Mouse (Mus musculus): Measurements from ENCODE around the gene Iqca. TPM values are rescaled to one million over a fixed set of nuclear protein-coding genes. Genes with fewer than 3 reads are reported as not detected.

Gene Iqca
- total RNA-seq, 2 experiments from 2014 or later = not detected

DNA sequence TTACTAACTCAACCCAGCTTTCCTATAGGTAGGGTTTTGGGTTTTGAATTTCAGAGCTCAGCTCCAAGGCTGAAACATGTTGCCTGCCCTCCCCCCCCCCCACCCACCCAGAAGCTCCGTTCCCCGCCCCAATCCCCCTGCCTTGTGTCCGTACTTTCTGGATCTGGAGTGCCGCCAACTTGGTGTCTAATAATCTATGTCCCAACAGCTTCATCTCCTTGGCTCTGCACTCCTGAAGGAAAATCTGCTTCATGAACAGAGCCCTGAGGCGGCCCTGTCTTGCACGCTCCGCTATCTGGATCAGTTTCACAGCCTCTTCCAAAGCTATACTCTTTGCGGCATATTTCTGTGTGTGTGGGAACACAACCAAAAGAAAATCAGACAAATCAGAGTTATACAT is 13.5 kb downstream of the Iqca start:
- no peak for DNase-seq (ENCODE audit: low spot score)

DNA sequence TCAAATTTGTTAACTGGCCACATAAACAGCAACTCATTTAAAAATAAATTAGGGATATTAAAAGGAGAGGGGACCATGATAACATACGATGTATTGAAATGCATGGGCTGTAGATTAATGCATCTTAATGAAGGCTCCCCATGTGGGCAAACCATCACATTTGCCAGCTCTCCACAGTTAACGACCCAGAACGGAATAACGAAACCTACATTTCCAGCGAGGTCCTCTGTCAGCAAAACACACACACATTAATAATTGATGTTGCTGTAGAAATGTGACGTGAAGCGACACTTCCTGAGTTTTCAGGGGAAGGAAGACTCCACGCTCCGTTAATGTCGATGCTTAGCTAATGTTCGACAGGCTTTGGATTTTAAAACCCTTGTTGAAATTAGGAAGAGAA is 20.8 kb downstream of the Iqca start:
- DNase-seq (ENCODE audit: low spot score) = no peak

DNA sequence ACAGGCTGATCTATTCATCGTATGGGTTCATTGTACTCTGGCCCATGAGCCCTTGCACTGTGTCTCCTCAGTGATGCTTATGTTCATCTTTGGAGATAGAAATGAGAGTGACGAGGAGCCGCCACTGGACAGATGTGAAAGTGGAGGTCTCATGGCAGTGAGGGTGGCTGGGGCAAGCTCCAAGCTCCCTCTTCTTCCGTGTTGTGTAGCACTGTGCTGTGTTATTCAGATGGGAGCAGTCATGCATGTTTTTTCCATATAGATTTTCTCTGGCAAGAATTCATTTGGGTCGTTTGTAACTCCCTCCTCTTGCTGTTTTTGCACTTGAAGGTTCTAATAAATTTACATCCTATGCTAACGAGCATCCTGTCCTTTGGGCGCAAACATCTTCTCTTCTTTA is 21.2 kb downstream of the Iqca start:
- DNase-seq (ENCODE audit: low spot score) = no peak

DNA sequence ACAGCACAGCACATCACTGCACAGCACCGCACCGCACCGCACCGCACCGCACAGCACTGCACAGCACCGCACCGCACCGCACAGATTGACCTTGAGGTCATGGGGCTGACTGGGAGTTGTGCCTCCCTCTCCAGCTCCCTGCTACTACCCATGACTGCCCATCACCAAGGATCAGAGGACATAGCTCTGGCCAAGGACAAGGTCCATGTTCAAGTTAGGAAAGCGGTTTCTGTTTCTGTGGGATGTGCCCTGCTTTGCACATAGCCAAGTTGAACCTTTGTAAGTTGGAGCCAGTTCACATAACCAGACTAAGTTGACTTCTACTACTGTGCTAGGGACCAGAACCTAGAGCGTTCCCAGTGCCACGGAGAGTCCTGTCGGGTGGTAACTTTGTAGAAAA is 28.6 kb downstream of the Iqca start:
- no peak for DNase-seq (ENCODE audit: low spot score)

DNA sequence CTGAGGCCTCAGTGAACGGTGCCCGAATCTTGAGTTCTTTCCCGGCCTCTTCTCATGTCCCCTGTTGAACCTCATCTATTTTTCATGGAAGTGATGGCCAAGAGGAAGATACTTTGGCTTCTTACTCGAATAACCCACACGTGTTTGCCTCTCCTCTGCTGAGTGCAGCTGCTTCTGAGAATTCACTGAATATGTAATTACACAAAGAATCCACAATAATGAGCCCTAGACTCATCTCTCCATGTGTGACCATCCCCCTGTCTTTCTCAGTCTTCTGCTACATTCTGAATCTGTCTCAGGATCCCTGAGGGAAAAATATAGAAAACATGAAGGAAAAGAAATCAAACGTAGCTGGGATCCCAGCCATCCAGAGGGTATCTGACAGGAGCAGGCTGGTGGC is 32.5 kb downstream of the Iqca start:
- no peak for DNase-seq (ENCODE audit: low spot score)

DNA sequence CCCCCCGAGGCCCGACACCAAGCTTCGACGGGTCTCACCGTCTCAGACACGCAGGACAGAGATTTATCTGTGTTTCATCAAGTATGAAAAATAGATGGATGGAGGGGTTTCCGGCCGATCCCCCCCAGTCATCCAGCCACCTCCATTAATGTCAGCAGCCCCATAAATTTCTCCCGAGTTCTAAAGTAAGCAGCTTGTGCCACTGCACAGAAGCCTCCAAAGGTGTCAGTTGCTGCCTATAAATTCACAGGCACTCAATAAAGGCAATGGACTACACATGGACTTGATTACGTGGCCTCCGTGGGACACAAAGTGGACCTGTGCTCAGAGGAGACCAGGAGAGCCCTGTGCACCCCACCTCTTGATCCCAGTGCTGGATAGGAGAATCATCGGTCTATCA is 34.0 kb downstream of the Iqca start:
- no peak for DNase-seq (ENCODE audit: low spot score)

DNA sequence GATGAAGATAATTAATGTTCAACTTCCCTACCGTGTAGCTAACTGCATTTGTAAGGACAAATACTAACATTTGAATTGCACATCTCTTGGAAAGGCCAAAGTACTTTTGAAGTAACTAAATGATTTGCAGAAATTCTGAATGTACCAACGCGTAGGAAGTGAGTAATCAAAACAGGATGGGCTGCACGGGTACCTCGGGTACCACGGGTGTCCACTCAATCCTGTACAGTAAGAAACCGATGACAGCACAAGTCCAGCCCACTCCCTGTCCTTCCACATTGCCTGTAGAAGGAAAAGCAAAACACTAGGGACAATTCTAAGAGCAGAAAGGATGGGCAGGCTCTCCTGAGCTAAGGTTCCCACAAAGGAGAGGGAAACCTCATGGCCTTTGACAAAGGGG is 36.0 kb downstream of the Iqca start:
- DNase-seq (ENCODE audit: low spot score) = no peak

DNA sequence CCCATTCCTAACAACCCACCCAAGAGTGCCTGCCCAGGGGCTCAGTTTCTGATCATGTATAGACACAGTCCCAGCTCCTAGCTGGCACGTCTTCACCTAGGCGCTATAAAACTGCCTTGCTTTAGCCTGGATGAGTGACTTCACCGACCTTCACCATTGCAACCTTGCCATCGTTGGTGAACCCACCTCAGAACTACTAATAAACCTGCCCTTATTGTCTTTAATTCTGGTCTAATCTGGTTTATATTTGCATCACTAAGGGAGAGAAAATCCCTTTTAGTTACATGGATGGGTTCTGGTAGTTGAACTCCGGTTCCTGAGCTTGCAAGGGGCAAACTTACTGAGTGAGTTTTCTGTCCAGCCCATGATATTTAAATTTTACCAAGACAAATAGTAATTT is 38.6 kb downstream of the Iqca start:
- DNase-seq (ENCODE audit: low spot score) = no peak

DNA sequence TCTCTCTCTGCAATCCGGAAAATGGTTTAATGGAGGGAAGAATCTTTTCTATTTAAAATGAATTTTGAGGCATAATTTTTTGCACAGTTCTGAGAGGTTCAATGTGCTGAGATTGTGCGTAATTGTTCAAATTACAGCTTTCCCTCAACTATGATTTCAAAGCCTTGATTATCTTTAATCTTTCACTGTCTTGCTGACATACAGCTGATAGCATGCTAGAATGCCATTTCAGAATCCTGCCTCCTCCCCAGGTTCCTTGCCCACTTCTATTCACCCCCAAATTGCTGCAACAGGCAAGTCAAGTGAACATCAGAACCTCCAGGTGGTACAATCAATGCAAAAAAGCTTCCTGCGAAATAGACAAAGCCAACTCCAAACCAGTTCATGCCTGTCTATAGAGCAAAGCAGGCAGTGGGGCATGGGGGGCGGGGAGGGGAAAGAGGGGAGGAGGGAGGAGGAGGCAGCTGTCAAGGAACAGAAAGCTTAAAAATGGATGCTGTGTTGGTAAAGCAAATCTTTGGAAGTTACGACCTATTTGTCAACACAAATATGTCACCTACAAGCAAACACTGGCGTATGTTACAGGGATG is 39.5 kb downstream of the Iqca start:
- no peak for DNase-seq (ENCODE audit: low spot score)

DNA sequence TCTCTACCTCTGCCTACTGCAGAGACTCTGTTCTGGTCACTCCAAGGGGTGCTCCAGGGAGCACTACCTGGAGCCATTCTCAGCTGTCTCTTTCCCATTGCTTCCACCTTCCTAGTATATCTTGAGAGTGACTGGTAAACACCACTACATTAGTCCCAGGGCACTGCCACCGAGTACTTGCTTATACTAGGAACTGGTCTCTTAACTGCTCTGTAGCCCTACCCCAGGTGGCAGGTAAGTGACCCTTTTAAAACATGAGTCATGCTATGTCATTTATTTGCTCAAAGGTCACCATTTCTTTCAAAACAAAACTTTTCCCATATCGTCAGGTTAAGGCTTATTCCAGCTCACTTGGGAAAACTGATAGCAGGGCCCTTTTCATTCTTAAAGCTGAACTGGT is 40.5 kb downstream of the Iqca start:
- no peak for DNase-seq (ENCODE audit: low spot score)

DNA sequence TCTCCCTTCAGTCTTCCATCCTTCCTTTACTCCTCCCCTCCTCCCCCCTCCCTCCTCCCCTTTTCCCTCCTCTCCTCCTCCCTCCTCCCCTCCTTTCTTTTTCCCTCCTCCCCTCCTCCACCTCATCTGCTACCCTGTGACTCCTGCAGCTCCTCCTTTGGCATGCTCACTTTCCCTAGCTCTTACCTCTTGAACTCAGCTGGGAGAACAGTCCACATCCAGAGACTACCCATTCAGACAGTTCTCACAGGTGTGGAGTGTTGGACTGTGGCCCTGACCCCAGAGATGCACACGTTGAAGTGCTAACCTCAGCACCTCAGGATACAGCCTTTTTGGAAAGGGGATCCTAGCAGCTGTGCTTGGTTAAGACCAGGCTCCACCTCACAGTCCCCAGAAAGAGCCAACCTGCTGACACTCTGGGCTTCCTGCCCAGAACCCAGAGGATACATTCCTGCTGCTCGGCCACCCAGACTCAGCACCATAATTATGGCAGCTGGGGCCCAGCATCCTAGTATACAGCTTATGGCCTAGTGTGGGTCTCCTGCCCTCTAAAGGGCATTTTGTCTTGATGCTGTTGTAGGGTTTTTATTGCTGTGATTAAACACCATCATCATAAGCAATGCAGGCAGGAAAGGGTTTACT is 41.9 kb downstream of the Iqca start:
- DNase-seq (ENCODE audit: low spot score) = peak; percentile 44

DNA sequence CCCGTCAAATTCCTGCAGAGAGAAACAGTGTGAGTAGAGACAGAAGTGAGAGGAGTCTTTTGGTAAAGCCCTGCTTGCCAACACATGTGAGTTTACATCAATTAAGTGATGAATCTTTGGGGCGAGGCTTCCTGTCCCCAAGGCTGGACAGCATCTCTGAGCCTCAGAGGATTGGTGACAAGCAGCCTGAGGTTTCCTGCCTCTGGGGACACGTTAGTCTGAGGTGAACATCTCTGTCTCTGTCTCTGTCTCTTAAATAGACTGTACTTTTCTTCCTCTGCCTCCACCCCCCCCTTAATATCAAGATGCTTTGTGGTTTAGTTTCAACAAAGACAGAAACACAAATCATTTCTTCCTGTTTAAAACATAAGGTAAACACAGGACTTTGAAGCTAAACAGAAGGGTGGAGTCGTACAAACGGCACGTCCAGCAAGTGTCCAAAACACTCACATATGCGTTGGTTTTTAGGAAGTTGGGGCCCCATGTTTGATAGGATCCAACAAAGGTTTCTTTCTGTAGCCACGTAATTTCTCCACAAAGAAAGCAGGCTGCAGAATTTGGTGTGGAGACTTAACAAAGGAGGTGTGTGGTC is 49.2 kb downstream of the Iqca start:
- no peak for DNase-seq (ENCODE audit: low spot score)

DNA sequence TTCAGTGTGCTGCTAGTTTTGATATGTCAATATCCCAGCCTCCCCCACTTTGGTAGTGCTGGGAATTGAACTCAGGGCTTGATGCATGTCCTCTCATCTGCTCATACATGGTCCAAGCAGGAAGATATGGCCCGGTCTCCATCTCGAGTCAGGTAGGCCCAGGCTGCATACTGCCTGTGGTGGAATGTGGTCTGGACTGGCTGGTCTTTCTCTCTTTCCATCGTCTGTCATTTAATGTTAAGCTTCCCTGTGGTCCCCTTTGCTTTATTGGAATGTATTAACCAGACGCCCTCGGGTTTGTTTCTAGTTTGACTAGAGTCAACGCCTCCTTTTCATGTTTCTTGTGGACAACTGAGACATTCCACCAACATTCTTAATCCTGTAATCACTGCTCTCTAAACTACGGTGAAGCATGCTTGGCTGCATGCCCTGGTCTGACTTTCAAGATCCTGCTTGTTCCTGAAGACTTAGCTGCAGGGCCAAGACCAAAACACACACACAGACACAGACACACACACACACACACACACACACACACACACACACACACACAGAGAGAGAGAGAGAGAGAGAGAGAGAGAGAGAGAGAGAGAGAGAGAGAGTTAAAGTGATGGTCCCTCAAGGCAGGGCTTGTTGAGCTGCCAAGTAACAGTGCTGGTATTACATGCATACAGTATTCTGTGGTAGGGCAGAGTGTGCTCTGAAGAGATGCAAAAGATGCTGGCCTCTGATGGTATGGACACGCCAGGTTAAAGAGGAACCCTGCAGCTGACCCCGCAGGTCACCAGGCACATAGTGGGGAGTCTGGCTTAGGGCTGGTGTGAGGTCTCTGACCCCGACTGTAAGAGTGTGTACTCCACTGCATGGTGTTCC is 52.6 kb downstream of the Iqca start:
- DNase-seq (ENCODE audit: low spot score) = no peak

DNA sequence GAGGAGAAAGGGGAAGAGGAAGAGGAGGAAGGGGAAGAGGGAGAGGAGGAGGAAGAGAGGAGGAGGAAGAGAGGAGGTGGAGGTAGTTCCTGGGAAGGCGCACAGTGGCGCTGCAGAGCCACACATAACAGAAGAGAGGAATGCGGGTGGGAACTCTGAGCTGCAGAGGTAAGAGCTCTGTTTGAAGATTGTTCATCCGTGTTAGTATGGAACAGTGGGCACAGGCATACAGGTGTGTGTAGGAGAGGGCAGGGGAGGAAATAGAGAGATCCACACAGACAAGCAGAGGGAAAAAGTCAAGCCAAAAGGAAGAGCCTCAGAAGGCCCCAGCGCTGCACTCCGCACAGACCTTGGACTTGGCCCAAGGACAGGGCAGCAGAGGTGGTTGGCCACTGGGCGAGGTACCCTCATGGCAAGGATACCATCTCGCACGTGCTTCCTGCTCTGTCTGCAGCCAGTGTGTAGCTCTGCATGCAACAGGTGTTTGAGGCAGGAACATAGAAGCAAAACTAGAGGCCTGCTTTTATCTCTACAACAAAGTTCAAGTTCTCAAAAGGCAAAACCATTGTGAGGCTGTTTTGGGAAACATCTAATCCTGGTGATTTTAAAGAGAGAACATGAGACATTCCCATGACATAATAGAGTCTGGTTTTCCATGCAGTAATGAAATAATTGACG is 60.2 kb downstream of the Iqca start:
- DNase-seq (ENCODE audit: low spot score) = no peak

DNA sequence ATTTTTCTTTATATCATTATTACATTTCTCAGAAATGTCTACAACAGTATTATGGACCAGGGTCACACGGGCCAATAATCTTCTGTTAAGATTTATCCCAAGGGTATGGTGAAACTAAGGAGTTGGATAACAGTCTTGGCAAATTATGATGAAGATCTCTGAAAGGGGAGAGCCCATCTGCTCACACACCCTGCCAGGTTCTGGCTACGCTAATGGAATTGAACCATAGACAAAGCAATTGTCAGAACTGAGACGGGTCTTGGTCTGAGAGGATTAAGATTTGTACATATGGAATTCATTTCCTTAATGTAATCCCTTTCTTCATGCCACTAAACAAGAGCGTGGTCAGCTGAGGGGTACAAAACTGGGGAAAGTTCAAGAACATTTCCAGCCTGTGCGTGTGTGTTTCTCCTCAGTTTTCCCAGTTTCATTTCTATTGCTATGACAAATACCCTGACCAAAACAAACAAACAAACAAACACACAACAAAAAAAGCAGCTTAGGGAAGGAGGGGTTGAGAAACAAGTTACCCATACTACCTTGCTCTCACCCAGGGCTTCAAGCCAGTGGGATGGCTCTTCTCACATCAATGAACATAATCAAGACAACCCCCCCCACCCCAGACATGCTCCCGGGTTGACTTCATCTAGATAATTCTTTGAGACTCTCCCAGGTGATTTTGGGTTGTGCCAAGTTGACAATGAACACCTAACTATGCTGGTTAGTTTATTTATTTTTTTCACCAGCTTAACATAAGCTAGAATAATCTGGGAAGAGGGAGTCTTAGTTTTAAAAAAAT is 64.8 kb downstream of the Iqca start:
- DNase-seq (ENCODE audit: low spot score) = no peak

DNA sequence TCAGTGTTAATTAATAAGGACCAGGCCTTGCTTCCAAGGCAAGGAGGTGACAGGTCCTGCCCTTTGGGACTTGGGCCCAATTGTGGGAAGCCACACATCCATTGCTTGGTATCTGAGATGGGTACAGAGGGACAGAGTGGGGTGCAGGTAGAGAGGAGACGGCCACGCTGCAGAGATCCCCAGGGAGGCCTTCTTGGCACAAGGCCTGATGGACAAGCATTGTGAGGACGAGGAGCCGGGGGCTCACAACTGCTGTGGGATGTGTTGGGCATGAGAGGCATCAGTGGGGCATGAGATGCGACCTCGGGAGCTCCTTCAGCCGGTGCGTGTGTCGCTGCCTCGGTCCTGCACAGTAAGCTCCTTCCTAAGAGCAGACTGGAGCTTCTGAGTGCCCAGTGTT is 66.7 kb downstream of the Iqca start:
- no peak for DNase-seq (ENCODE audit: low spot score)

DNA sequence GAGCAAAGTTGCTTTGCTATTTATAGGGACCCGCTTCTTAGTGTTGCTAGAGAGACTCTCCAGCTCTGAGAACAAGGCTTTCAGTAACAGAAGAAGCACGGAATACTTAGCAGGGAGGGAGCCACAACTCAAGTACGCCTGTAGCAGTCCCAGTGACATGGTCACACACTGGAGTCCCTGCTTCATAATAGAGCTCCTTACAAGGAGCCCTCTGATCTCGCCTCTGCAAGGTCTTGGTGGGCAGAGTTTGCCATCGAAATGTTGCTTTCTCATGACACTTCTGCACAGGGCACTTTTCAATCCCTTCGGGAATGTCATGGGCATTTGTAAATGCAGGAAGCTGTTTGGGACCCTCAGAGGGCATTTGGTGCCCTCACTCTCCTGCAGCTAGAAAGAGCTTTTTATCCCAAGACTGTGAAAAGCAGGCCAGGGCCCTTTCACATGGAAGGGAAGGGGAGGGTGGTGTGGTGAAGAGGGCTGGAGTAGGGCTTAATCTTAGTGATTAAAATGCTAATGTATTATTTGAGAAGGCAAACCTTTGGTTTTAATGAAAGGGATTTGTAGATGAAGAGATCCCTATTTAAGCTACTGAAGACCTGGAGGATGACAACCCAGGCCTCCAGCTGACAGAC is 67.6 kb downstream of the Iqca start:
- no peak for DNase-seq (ENCODE audit: low spot score)

DNA sequence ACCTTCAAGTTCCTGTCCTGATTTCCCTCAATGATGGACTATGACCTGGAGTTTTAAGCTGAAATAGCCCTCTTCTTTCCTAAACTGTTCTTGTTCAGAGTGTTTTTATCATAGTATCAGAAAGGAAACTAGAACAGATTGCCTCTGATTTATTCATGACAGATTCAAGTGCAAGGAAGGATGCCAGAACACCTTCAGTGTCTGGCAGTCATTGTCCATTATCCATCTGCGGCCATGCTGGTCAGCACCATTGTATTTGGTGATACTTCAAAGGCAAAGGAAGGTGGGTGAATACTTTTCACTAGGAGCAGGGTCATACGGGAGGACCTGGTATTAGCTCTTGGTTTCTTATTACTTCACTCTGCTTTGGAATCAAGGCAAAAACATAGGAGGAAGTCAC is 76.9 kb downstream of the Iqca start:
- DNase-seq (ENCODE audit: low spot score) = no peak

DNA sequence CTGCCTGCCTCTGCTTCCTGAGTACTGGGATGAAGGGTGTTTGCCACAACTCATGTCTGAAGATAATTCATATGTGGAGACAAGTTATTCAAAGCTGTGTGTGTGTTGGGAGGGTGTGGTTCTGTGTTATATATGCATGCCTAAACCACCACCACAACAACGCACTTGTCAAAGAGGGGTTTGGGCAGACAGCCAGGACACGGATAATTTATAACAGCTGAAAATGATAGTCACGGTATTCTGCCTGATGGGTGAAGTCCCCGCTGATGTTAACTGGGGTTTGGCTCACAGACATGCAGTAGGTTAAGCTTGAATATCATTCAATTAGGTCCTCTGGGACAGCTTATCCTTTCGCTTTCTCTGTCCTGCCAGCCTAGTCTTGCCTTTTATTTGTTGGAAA is 78.4 kb downstream of the Iqca start:
- no peak for DNase-seq (ENCODE audit: low spot score)

DNA sequence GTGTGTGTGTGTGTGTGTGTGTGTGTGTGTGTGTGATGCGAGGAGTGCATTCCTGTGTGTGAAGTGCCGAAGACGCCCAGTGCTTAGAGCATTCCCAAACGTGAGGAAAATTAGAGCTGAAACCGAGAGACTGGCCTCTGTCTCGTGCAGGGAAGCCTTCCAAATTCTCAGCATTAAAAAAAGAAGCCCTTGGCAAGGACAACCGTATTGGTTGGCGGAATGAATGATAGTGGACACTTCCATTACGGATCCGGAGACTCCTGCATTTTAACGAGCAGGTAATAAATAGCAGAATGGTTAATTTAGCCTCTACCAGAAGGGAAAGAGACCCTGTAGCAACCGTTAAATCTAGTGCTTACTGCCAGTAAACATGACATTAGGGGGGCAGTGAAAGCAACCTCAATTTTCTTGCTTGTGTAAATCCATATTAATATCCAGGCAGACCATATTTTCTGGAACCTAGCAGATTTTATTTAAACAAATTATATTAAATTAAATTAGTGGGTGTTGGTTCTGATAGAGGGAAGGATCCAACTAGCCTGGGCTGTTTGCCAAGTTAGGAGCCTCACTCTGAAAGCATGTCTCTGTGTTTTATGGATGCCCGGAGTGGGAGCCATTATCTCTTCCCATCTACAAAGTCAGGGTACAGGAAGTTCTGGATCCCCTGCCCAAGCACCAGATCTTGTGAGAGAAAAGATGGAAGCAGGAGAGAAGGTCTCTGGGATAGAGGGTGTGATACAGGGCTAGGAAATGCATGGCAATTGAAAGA is 81.2 kb downstream of the Iqca start:
- DNase-seq (ENCODE audit: low spot score) = no peak
